ENCODE assay signal across 18 mouse cellular contexts in genomic region chr4:57162789-57163722, GRCm38 (mm10). TPM values are rescaled to one million over a fixed set of nuclear protein-coding genes. Genes with fewer than 3 reads are reported as not detected.
DNase-seq lines count a peak whose midpoint lies in the region; ATAC-seq and TF ChIP-seq lines count a peak whose summit lies in the region.
"Had no signal": no experiment of that assay in that cellular context is flagged by ENCODE, and none has a peak within 500 bp of the region (broad histone marks: within the 10 kb centered on the region; RNA-seq: fewer than 3 reads in every experiment).

No protein-coding gene starts in this region.

- no peak overlapping the region; the same call in 1 of the 2 replicates for H3K27ac ChIP-seq in hindbrain, postnatal 0 days
- peak overlapping the region; percentile 42; the same call in 1 of the 2 replicates for H3K27ac ChIP-seq in stomach, embryonic 16.5 days (ENCODE audit: low read length)
- H3K27ac ChIP-seq: embryonic facial prominence, embryonic 12.5 days; gastrocnemius, adult 2 months; heart, embryonic 13.5 days; limb, embryonic 13.5 days had no signal

- no peak overlapping the region for H3K4me2 ChIP-seq in hindbrain, postnatal 0 days (ENCODE audit: low read depth, low read length)
- H3K4me2 ChIP-seq in stomach, embryonic 16.5 days (ENCODE audit: low read depth, low read length), result no peak overlapping the region
- H3K4me2 ChIP-seq: embryonic facial prominence, embryonic 12.5 days; heart, embryonic 13.5 days; limb, embryonic 13.5 days had no signal

- H3K27me3 ChIP-seq in hindbrain, postnatal 0 days (ENCODE audit: insufficient read depth, low read length), result no peaks in the 10 kb centered on the region
- H3K27me3 ChIP-seq in stomach, embryonic 16.5 days (ENCODE audit: control insufficient read depth, insufficient read depth, low read length), result no peaks in the 10 kb centered on the region
- H3K27me3 ChIP-seq: embryonic facial prominence, embryonic 12.5 days; heart, embryonic 13.5 days; limb, embryonic 13.5 days had no signal

- no peaks in the 10 kb centered on the region for H3K36me3 ChIP-seq in hindbrain, postnatal 0 days (ENCODE audit: insufficient read depth, low read length)
- H3K36me3 ChIP-seq in stomach, embryonic 16.5 days (ENCODE audit: control insufficient read depth, insufficient read depth, low read length), result no peaks in the 10 kb centered on the region
- H3K36me3 ChIP-seq: embryonic facial prominence, embryonic 12.5 days; heart, embryonic 13.5 days; limb, embryonic 13.5 days had no signal

- H3K9ac ChIP-seq in hindbrain, postnatal 0 days (replicated peaks; ENCODE audit: low read length), result no peak overlapping the region
- H3K9ac ChIP-seq in stomach, embryonic 16.5 days (ENCODE audit: low read length), result no peak overlapping the region
- H3K9ac ChIP-seq: embryonic facial prominence, embryonic 12.5 days; heart, embryonic 13.5 days; limb, embryonic 13.5 days had no signal

- WGBS in hindbrain, postnatal 0 days, result 19% methylated on average over 10 of the region's 10 CpGs
- WGBS in stomach, embryonic 16.5 days, result 36% methylated on average over 10 of the region's 10 CpGs

- peak; percentile 79 for ATAC-seq in hindbrain, postnatal 0 days
- no peak for ATAC-seq in stomach, embryonic 16.5 days (ENCODE audit: insufficient read depth, low FRiP score)
- ATAC-seq in frontal cortex, adult (ENCODE audit: low TSS enrichment), result no peak
- ATAC-seq: CD4-positive, CD25-positive, alpha-beta regulatory T cell, adult 4 months; inflammation-experienced regulatory T-cells, adult 6 months had no signal

- intact Hi-C loops in left cerebral cortex, postnatal 4 days (cut with DNase I), result no loop called here
- intact Hi-C loops in left cerebral cortex, postnatal 14 days (cut with DNase I), result no loop called here

- H3K9me3 ChIP-seq in hindbrain, postnatal 0 days (ENCODE audit: low read length), result no peaks in the 10 kb centered on the region
- H3K9me3 ChIP-seq in stomach, embryonic 16.5 days (replicated peaks; ENCODE audit: control insufficient read depth, low read length), result no peaks in the 10 kb centered on the region
- H3K9me3 ChIP-seq: embryonic facial prominence, embryonic 12.5 days; heart, embryonic 13.5 days; limb, embryonic 13.5 days had no signal

- DNase-seq in left cerebral cortex, postnatal 4 days, result peak; percentile 48
- no peak for DNase-seq in left cerebral cortex, postnatal 14 days (ENCODE audit: low spot score in 2 of 2)
- DNase-seq in brain, adult 2 months (ENCODE audit: low read depth, low spot score), result peak; percentile 65
- peak; percentile 50 for DNase-seq in hindbrain, postnatal 0 days (ENCODE audit: low spot score)
- DNase-seq in heart, adult 8-10 months (ENCODE audit: low spot score), result no peak
- DNase-seq: adrenal gland, postnatal 25 days; cerebellum, adult 2 months; gastrocnemius, adult 2 months; kidney, postnatal 4 days; right cerebral cortex, postnatal 14 days; thymus, postnatal 36 days had no signal

- no peak overlapping the region for H3K4me3 ChIP-seq in hindbrain, postnatal 0 days (ENCODE audit: low read length)
- no peak overlapping the region for H3K4me3 ChIP-seq in stomach, embryonic 16.5 days (replicated peaks; ENCODE audit: low read length)
- H3K4me3 ChIP-seq: embryonic facial prominence, embryonic 12.5 days; gastrocnemius, adult 2 months; heart, embryonic 13.5 days; limb, embryonic 13.5 days had no signal

- no peak for TF ChIP-seq CTCF in hindbrain, postnatal 0 days (IDR thresholded peaks at IDR 0.05; ENCODE audit: low read depth)

- peaks cover 7% of the 10 kb centered on the region; the same call in 1 of the 2 replicates for H3K4me1 ChIP-seq in hindbrain, postnatal 0 days (ENCODE audit: insufficient read depth, low read length)
- H3K4me1 ChIP-seq in stomach, embryonic 16.5 days (ENCODE audit: control insufficient read depth, insufficient read depth, low read length), result peaks cover 6% of the 10 kb centered on the region

RNA-seq across cellular contexts. Expression of gene Epb41l4b, which starts 19.8 kb away (rescaled TPM):
- 1 to 10 TPM; 6.3 to 8.4 TPM for total RNA-seq in left cerebral cortex, postnatal 4 days (2021)
- 10 to 100 TPM; 17.9 to 21.3 TPM for total RNA-seq in left cerebral cortex, postnatal 14 days (2021)
- total RNA-seq in hindbrain, postnatal 0 days (2014; rRNA removed), result 13.9 and 14.7 TPM in 2 replicates
- 4.2 and 4.4 TPM in 2 replicates for polyA plus RNA-seq in hindbrain, postnatal 0 days (2015; fragmentation: Nextera tagmentation; extraction: Ambion mirVana)
- 7.5 and 11.6 TPM in 2 replicates for polyA plus RNA-seq in stomach, embryonic 16.5 days (2015; fragmentation: Nextera tagmentation; extraction: Ambion mirVana)
- total RNA-seq in heart, adult 8-10 months (2022), result 1 to 10 TPM; 1.4 to 3.4 (median 2.6) TPM
- polyA plus RNA-seq: CD4-positive, CD25-positive, alpha-beta regulatory T cell, adult 4 months; inflammation-experienced regulatory T-cells, adult 6 months had no signal

Comparison
In these comparisons a context has a peak if more than half of its experiments do, and no peak if none do; other contexts are left out.
1. DNase-seq: peak in left cerebral cortex, postnatal 4 days (single experiment), brain, adult 2 months (single experiment) and hindbrain, postnatal 0 days (single experiment); none in left cerebral cortex, postnatal 14 days (0 of 2) and heart, adult 8-10 months (single experiment).